Mouse (Mus musculus) midbrain, embryonic 16.5 days (tissue): ENCODE results near the gene Cbx4. TPM values are rescaled to one million over a fixed set of nuclear protein-coding genes. Genes with fewer than 3 reads are reported as not detected.
A peak's percentile ranks its signal among the peaks of the same experiment; 100 is the strongest.

Experiments
- ATAC-seq: fragments of 200-750 bp; cut with Nextera tagmentation; 2 replicates; pipeline ENCODE4 v1.8.0; 2017; ENCODE audit warnings: moderate TSS enrichment
- H3K27ac ChIP-seq: fragments of 300-500 bp; sonication (generic); 2 replicates; pipeline ENCODE4 v1.5.1; 2014; ENCODE audit warnings: mild to moderate bottlenecking, low read length, mixed read lengths
- H3K27me3 ChIP-seq: fragments of 300-500 bp; sonication (generic); 2 replicates; pipeline ENCODE4 v1.6.1; 2014; ENCODE audit warnings: low read depth, low read length, mixed read lengths; ENCODE audit not compliant: control insufficient read depth, insufficient read depth
- H3K36me3 ChIP-seq: fragments of 300-500 bp; sonication (generic); 2 replicates; pipeline ENCODE4 v1.6.1; 2014; ENCODE audit warnings: mild to moderate bottlenecking, low read length, moderate library complexity, mixed read lengths; ENCODE audit not compliant: control insufficient read depth, insufficient read depth
- H3K4me1 ChIP-seq: fragments of 300-500 bp; sonication (generic); 2 replicates; pipeline ENCODE4 v1.6.1; 2014; ENCODE audit warnings: mild to moderate bottlenecking, low read length, mixed read lengths; ENCODE audit not compliant: control insufficient read depth, insufficient read depth
- H3K4me2 ChIP-seq: fragments of 300-500 bp; sonication (generic); 2 replicates; pipeline ENCODE4 v1.6.1; 2014; ENCODE audit warnings: mild to moderate bottlenecking, low read length, mixed read lengths
- H3K4me3 ChIP-seq: fragments of 300-500 bp; sonication (generic); 2 replicates; pipeline ENCODE4 v1.5.1; 2014; ENCODE audit warnings: low read depth, mild to moderate bottlenecking, low read length, moderate library complexity, mixed read lengths
- H3K9ac ChIP-seq: fragments of 300-500 bp; sonication (generic); 2 replicates; pipeline ENCODE4 v1.6.1; 2014; ENCODE audit warnings: low read depth, low read length, mixed read lengths
- H3K9me3 ChIP-seq: fragments of 300-500 bp; sonication (generic); replicated peaks from 2 replicates; pipeline ENCODE4 v1.6.1; 2014; ENCODE audit warnings: mild to moderate bottlenecking, low read length, mixed read lengths; ENCODE audit not compliant: control insufficient read depth, poor library complexity, severe bottlenecking
- WGBS: fragments of 180-500 bp; shearing (Covaris S2); extraction: QIAGEN DNeasy Blood & Tissue Kit; methylation state at CpG from one replicate; pipeline ENCODE4 v1.1.7; 2014; 5-methylcytosine and 5-hydroxymethylcytosine counted together
- polyA plus RNA-seq: library from polyadenylated mRNA; unstranded; fragments of >200 nt; fragmentation: Nextera tagmentation; extraction: Ambion mirVana; gene quantifications from 2 replicates; pipeline ENCODE4 v1.2.1, GENCODE M21; 2015

Gene Cbx4
- polyA plus RNA-seq, 1 experiment from 2014 or later: 25.6 TPM

- no peak for ATAC-seq
- H3K4me1 ChIP-seq: peaks cover 69% of the 10 kb centered on the region
- 15% methylated on average over 20 of the region's 20 CpGs for WGBS
Observed at GRCm38 (mm10) chr11:119082638-119083599, 3.1 kb downstream of the Cbx4 start.

GRCm38 (mm10) chr11:119081839-119082637, 4.0 kb downstream of the Cbx4 start:
- Histone ChIP-seq H3K9ac (peak overlapping the region; percentile 94; the same call in 1 of the 2 replicates), H3K9me3 (no peaks in the 10 kb centered on the region), H3K4me1 (peaks cover 65% of the 10 kb centered on the region), H3K36me3 (peaks cover 16% of the 10 kb centered on the region; the same call in 1 of the 2 replicates), H3K4me3 (no peak overlapping the region), H3K27ac (no peak overlapping the region), H3K4me2 (peak overlapping the region; percentile 76; the same call in 1 of the 2 replicates), H3K27me3 (peaks cover 8% of the 10 kb centered on the region)
- WGBS: 27% methylated on average over 21 of the region's 21 CpGs
- no peak for ATAC-seq

More at GRCm38 (mm10) chr11:119082638-119083599, 3.1 kb downstream of the Cbx4 start:
- Histone ChIP-seq H3K9me3 (no peaks in the 10 kb centered on the region), H3K27ac (no peak overlapping the region), H3K27me3 (peaks cover 15% of the 10 kb centered on the region), H3K4me2 (peak overlapping the region; percentile 76), H3K4me3 (peak overlapping the region; percentile 95), H3K9ac (peak overlapping the region; percentile 94), H3K36me3 (peaks cover 16% of the 10 kb centered on the region; the same call in 1 of the 2 replicates)

GRCm38 (mm10) chr11:119081148-119081838, 4.7 kb downstream of the Cbx4 start:
- Histone ChIP-seq H3K9me3 (no peaks in the 10 kb centered on the region), H3K36me3 (peaks cover 16% of the 10 kb centered on the region; the same call in 1 of the 2 replicates), H3K27ac (no peak overlapping the region), H3K4me3 (peak overlapping the region; percentile 18), H3K4me2 (peak overlapping the region; percentile 43), H3K4me1 (peaks cover 61% of the 10 kb centered on the region), H3K27me3 (peaks cover 8% of the 10 kb centered on the region), H3K9ac (peak overlapping the region; percentile 49; the same call in 1 of the 2 replicates)
- WGBS: 27% methylated on average over 47 of the region's 47 CpGs
- no peak for ATAC-seq

- Histone ChIP-seq H3K36me3 (peaks cover 16% of the 10 kb centered on the region; the same call in 1 of the 2 replicates), H3K27me3 (peaks cover 8% of the 10 kb centered on the region), H3K9ac (peak overlapping the region; percentile 49), H3K27ac (no peak overlapping the region), H3K4me2 (peak overlapping the region; percentile 43), H3K4me3 (peak overlapping the region; percentile 18), H3K4me1 (peaks cover 61% of the 10 kb centered on the region), H3K9me3 (no peaks in the 10 kb centered on the region)
- ATAC-seq: no peak
- WGBS: 32% methylated on average over 33 of the region's 33 CpGs
Observed at GRCm38 (mm10) chr11:119080461-119081147, 5.4 kb downstream of the Cbx4 start.

- H3K9me3 ChIP-seq: no peaks in the 10 kb centered on the region
- H3K9ac ChIP-seq: peak overlapping the region; percentile 45; the same call in 1 of the 2 replicates
- no peak for ATAC-seq
- H3K27ac ChIP-seq: peak overlapping the region; percentile 68
- H3K4me1 ChIP-seq: peaks cover 59% of the 10 kb centered on the region
- H3K4me3 ChIP-seq: no peak overlapping the region; the same call in 1 of the 2 replicates
- peaks cover 16% of the 10 kb centered on the region; the same call in 1 of the 2 replicates for H3K36me3 ChIP-seq
- peaks cover 8% of the 10 kb centered on the region for H3K27me3 ChIP-seq
- 45% methylated on average over 7 of the region's 7 CpGs for WGBS
- H3K4me2 ChIP-seq: peak overlapping the region; percentile 47
Observed at GRCm38 (mm10) chr11:119079445-119079837, 6.6 kb downstream of the Cbx4 start.

GRCm38 (mm10) chr11:119078691-119079444, 7.2 kb downstream of the Cbx4 start:
- H3K36me3 ChIP-seq: peaks cover 16% of the 10 kb centered on the region; the same call in 1 of the 2 replicates
- H3K9me3 ChIP-seq: no peaks in the 10 kb centered on the region
- WGBS: 6% methylated on average over 20 of the region's 27 CpGs
- peak overlapping the region; percentile 74 for H3K27ac ChIP-seq
- peak overlapping the region; percentile 45 for H3K9ac ChIP-seq
- peak overlapping the region; percentile 47 for H3K4me2 ChIP-seq
- H3K4me1 ChIP-seq: peaks cover 54% of the 10 kb centered on the region
- H3K27me3 ChIP-seq: peaks cover 8% of the 10 kb centered on the region
- peak; percentile 66 for ATAC-seq
- no peak overlapping the region; the same call in 1 of the 2 replicates for H3K4me3 ChIP-seq

GRCm38 (mm10) chr11:119077755-119078154, 8.3 kb downstream of the Cbx4 start:
- Histone ChIP-seq H3K4me1 (peaks cover 42% of the 10 kb centered on the region), H3K36me3 (peaks cover 16% of the 10 kb centered on the region; the same call in 1 of the 2 replicates), H3K27me3 (peaks cover 8% of the 10 kb centered on the region), H3K27ac (peak overlapping the region; percentile 74; the same call in 1 of the 2 replicates), H3K9me3 (no peaks in the 10 kb centered on the region), H3K4me3 (no peak overlapping the region), H3K9ac (no peak overlapping the region), H3K4me2 (no peak overlapping the region)
- ATAC-seq: no peak
- whole genome bisulfite sequencing: 73% methylated on average over 4 of the region's 4 CpGs
